Mouse (Mus musculus): ENCODE results near the gene Taok2. TPM values are rescaled to one million over a fixed set of nuclear protein-coding genes. Genes with fewer than 3 reads are reported as not detected.

Gene Taok2
- polyA plus RNA-seq, 1 experiment from 2014 or later, result 66.0 TPM

DNA sequence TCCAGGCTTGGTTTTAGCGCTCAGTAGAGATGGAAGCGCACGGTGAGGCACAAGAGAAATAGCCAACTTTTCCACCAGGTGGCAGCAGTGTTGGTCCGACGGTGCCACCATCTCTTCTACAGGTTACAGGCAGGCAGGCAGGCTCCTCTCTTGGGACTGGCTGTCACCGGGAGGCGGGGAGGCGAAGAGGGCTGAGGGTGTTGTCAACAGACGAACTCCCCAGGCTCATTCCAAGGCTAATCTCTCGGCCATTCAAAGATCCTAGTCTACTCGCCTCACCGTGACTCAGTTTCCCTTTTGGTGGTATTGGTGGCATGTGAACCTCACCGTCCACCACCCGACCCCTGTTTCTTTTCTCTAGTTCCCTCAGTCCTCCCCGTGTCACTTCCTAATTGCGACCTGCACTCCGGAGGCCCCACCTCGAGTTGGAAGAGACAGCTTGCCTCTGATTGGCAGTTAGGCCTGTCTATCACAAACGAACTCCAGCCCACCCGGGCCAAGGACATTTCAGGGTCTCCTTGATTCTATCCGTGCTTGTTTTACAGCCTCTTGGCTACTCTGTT, 52.4 kb downstream of the Taok2 start:
- TF ChIP-seq CTCF (IDR thresholded peaks at IDR 0.05), result peak; percentile 79
- ATAC-seq, result peak; percentile 56

DNA sequence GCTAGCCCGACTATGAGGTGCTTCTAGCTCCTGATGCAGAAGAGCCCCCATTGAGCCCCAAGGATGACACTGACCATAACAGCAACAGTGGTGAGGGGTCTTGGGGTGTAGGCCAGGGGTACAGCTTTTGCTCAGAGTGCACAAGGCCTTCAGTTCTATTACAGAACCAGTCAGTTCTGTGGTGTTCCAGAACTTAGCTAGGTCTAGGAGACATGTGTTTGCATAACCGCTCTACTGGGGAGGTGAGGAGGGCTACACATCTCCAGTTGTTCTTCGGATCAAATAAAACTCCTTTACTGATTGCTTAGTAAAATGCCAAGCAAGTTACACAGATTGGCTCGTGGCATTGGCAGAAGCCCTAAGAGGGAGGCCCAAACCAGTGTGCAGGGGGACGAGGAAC, 53.0 kb downstream of the Taok2 start, which contains the start of gene 4930451I11Rik:
4930451I11Rik (minus strand) TSS at position 101 of the 400 bp plus-strand sequence.
- ChIA-PET CTCF (interaction anchor here (0.7 to 1.2 kb wide), 4 partner anchors 10 to 337 kb away, joined by 3 to 5 read pairs (median 3); no protein-coding TSS in a partner anchor), POLR2A (interaction anchor here (0.9 kb wide), 1 partner anchor 19 kb away, joined by 3 read pairs; no protein-coding TSS in a partner anchor)
- no peaks in the 10 kb centered on the region for H3K27me3 ChIP-seq
- DNase-seq (ENCODE audit: low read depth, low spot score) (no peak), ATAC-seq (no peak)
- no peak for TF ChIP-seq CTCF (IDR thresholded peaks at IDR 0.05)
- in situ Hi-C loops (cut with MboI; ENCODE audit: low pct_unique_long_range_greater_than_20kb), result loop anchor here (5.0 kb wide), 1 partner anchor 121 kb away; the partner anchor contains the start of gene Sez6l2

More for the DNA sequence above, 52.4 kb downstream of the Taok2 start:
- no peak for DNase-seq (ENCODE audit: low read depth, low spot score)
- ChIA-PET POLR2A (interaction anchor here (0.8 to 1.2 kb wide), 2 partner anchors 8 to 11 kb away, joined by 4 to 5 read pairs; no protein-coding TSS in a partner anchor), CTCF (interaction anchor here (0.8 to 1.5 kb wide), 8 partner anchors 11 to 279 kb away, joined by 3 to 7 read pairs (median 4); partner anchors contain the start of gene Cdiptos)
- in situ Hi-C loops (cut with MboI; ENCODE audit: low pct_unique_long_range_greater_than_20kb), result loop anchor here (5.0 kb wide), 1 partner anchor 120 kb away; the partner anchor contains the start of gene Sez6l2
- H3K27me3 ChIP-seq, result no peaks in the 10 kb centered on the region

DNA sequence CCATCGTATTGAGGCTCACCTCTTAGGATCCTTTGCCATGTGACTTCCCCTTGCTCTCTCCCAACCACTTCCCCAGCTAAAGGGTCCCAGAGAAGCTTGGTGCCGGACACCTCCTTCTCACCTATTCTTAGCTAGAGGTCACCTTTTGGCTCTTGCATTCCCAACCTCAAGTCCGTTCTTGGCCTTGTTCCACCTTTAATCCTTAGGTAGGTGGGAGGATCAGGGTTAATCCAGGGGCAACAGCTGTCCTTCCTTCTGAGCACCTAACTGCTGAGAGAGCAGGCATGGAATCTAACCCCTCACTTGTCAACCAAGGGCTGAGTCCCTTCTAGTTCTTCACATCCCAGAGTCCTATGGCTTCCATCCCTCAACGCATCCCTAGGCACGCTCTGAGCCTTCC, 58.6 kb downstream of the Taok2 start:
- no peaks in the 10 kb centered on the region for H3K27me3 ChIP-seq
- ATAC-seq, result no peak

DNA sequence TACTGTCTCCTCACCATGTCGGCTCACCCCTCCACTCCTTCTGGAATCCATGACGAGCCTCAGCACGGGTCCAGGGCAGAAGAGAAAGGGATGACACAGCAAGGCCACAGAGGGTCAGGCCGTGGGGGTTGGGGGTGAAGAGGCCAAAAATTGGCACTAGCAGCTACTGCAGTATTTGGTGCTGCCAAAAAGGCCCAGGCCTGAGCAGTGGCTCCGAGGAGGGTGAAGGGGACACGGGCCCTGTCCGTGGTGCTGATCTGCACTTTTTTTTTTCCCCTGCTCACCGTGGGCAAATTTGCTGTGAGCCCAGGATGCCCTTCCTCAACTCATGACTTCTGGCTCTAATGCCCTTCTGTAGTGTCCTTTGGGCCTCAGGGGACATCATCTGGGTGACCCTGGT, 59.1 kb downstream of the Taok2 start:
- ChIA-PET CTCF (interaction anchor here (1.3 kb wide), 1 partner anchor 279 kb away, joined by 3 read pairs; no protein-coding TSS in a partner anchor), POLR2A (no interaction called here)
- DNase-seq (ENCODE audit: low read depth, low spot score) (no peak), ATAC-seq (no peak)
- TF ChIP-seq CTCF (IDR thresholded peaks at IDR 0.05), result no peak
- in situ Hi-C loops (cut with MboI; ENCODE audit: low pct_unique_long_range_greater_than_20kb), result loop anchor here (5.0 kb wide), 1 partner anchor 287 kb away; no protein-coding TSS in a partner anchor
- no peaks in the 10 kb centered on the region for H3K27me3 ChIP-seq

More for the DNA sequence above, 58.6 kb downstream of the Taok2 start:
- no peak for DNase-seq (ENCODE audit: low read depth, low spot score)
- ChIA-PET CTCF (no interaction called here), POLR2A (no interaction called here)
- in situ Hi-C loops (cut with MboI; ENCODE audit: low pct_unique_long_range_greater_than_20kb), result loop anchor here (5.0 kb wide), 1 partner anchor 286 kb away; no protein-coding TSS in a partner anchor
- TF ChIP-seq CTCF (IDR thresholded peaks at IDR 0.05), result no peak

DNA sequence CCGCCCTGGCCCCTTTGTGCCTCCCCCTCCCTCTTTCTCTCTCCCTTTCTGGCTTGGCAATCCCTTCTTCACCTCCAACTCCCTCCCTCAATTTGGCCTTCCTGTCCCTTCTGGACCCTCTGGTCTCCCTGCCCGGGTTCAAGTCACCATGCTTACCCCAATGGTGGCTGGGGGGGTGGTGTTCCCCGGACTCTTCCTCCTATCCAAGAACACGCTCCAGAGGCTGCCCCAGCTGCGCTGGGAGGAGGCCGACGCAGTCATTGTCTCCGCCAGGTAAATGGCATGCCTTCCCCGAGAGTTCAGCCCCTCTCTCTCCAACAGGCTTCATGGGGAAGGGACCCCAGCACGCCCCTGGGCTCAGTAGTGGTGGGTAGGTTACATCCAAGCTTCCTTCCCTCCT, 60.6 kb downstream of the Taok2 start:
- in situ Hi-C loops (cut with MboI; ENCODE audit: low pct_unique_long_range_greater_than_20kb), result no loop called here
- DNase-seq (ENCODE audit: low read depth, low spot score) (no peak), ATAC-seq (no peak)
- ChIA-PET CTCF (interaction anchor here (1.3 kb wide), 1 partner anchor 280 kb away, joined by 3 read pairs; no protein-coding TSS in a partner anchor), POLR2A (interaction anchor here (0.6 kb wide), 1 partner anchor 9 kb away, joined by 5 read pairs; no protein-coding TSS in a partner anchor)
- no peak for TF ChIP-seq CTCF (IDR thresholded peaks at IDR 0.05)
- H3K27me3 ChIP-seq, result no peaks in the 10 kb centered on the region

DNA sequence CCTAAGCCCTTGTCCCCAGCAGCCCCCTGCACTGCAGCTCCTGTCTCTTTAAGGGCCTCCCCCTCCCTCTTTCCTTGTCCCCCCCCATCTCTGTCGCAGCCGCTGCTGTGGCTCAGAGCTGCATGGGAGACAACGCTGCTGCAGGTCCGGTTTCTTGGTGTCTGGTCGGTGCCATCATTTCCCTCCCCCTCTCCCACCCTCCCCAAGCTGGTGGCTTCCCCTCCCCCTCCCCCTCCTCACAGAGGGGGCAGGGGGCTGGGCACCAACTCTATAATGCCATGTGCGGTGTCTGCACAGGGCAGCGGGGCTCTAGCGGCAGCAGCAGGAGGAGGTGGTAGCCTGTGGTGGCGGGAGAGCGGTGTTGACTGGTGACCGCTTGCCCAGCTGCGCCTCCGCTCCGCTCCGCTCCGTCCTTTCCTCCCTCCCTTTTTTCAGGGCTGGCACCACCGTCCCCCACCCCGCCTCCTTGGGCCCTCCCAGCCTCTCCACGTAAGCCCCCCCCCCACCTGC, 61.2 kb downstream of the Taok2 start:
- POLR2A ChIA-PET, result no interaction called here
- ATAC-seq (no peak), DNase-seq (ENCODE audit: low read depth, low spot score) (no peak)
- H3K27me3 ChIP-seq, result no peaks in the 10 kb centered on the region
- in situ Hi-C loops (cut with MboI; ENCODE audit: low pct_unique_long_range_greater_than_20kb), result no loop called here
- CTCF ChIA-PET, result no interaction called here
- TF ChIP-seq CTCF (IDR thresholded peaks at IDR 0.05), result no peak

DNA sequence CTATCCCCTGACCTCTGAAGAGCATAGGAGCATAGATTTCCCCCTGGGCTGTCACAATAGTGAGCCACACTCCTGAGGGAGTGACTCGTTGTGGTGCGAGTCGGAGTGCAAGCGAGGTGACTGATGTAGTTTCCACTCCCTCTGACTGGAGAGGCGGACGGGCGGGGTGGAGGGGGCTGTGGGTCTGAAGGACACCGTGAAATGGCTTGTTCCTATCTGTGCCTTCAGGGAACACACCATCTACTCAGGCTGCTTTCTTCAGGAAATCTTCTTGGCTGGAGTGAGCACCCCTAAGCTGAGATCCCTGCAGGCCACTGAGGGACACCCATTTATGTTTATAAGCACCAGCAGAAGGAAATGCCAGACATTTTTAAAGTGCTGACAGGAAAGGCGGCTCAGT, 61.8 kb downstream of the Taok2 start:
- H3K27me3 ChIP-seq, result no peaks in the 10 kb centered on the region
- ChIA-PET CTCF (interaction anchor here (2.4 kb wide), 1 partner anchor 13 kb away, joined by 6 read pairs; no protein-coding TSS in a partner anchor), POLR2A (no interaction called here)
- no peak for TF ChIP-seq CTCF (IDR thresholded peaks at IDR 0.05)
- ATAC-seq (no peak), DNase-seq (ENCODE audit: low read depth, low spot score) (no peak)
- in situ Hi-C loops (cut with MboI; ENCODE audit: low pct_unique_long_range_greater_than_20kb), result no loop called here

DNA sequence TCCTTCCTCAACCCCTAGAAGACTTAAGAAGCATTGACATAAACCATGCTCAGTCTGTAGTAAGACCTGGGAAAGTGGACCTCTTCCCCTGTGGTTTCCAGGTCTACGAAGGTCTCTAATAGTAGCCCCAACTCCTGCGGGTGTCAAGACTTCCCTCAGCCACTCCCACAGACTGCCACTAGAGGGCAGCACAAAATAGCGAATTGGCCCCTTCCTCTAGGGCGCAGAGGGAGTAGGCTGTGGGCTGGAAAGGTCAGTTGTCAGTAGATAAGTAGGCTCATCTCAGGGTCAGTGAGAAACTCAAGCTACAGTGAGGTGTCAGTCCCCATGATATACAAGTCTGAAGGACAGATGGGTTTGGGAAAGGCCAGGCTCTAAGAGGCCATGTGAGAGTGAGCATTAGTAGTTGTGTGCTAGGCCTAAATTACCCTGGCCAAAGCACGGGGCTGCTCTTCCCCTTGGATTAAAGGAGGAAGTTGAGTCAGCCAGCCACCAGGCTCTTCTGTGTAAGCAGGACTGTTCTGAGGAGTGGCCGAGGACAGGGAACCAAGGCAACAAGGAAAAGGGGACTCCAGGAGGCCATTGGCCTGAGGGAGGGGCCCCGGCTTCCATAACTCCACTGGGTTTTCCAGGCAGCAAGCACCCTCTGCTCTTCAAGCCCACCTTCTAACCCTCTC, 62.5 kb downstream of the Taok2 start:
- ChIA-PET CTCF (interaction anchor here (0.8 to 2.4 kb wide), 8 partner anchors 9 to 289 kb away, joined by 3 to 6 read pairs (median 4); partner anchors contain the start of gene 4930451I11Rik), POLR2A (no interaction called here)
- in situ Hi-C loops (cut with MboI; ENCODE audit: low pct_unique_long_range_greater_than_20kb), result no loop called here
- TF ChIP-seq CTCF (IDR thresholded peaks at IDR 0.05), result peak; percentile 96
- ATAC-seq, result no peak
- no peak for DNase-seq (ENCODE audit: low read depth, low spot score)
- H3K27me3 ChIP-seq, result no peaks in the 10 kb centered on the region

DNA sequence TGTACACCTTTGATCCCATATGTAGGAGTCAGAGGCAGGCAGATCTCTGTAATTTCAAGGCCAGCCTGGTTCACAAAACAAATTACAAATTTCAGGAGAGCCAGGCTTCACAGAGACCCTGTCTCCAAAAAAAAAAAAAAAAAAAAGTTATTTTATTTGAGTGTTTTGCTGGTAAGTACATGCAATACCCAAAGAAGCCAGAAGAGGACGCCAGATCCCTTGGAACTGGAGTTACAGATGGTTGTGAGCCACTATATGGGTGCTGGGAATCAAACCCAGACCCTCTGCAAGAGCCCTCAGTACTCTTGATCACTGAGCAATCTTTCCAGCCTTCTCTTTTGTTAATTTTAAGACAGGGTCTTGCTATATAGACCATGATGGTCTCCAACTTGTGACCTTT, 65.7 kb downstream of the Taok2 start:
- DNase-seq (ENCODE audit: low read depth, low spot score), result no peak
- CTCF ChIA-PET, result no interaction called here
- TF ChIP-seq CTCF (IDR thresholded peaks at IDR 0.05), result no peak
- H3K27me3 ChIP-seq, result no peaks in the 10 kb centered on the region
- in situ Hi-C loops (cut with MboI; ENCODE audit: low pct_unique_long_range_greater_than_20kb), result no loop called here
- POLR2A ChIA-PET, result no interaction called here
- ATAC-seq, result no peak

DNA sequence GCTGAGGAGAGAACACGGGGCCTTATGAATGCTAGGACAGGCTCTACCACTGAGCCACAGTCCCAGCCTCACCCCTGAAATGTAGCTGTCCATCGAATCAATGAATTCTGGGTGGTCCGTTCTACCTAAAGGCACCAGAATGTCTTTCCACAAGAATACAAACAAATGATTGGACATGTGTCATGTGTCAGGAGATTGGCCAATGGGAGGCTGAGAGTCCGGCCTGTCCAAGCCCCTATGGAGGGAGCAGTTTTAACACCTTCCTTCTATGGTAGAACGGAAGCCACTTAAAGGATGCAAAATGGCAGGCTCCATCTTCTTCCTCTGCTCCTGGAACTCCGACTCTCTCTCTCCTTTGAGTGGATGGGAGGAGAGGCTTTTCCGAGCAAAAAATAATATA, 66.9 kb downstream of the Taok2 start:
- ATAC-seq, result no peak

More for the DNA sequence above, 66.9 kb downstream of the Taok2 start:
- no peak for TF ChIP-seq CTCF (IDR thresholded peaks at IDR 0.05)
- ChIA-PET CTCF (no interaction called here), POLR2A (interaction anchor here (1.0 kb wide), 1 partner anchor 18 kb away, joined by 4 read pairs; no protein-coding TSS in a partner anchor)
- H3K27me3 ChIP-seq, result no peaks in the 10 kb centered on the region
- in situ Hi-C loops (cut with MboI; ENCODE audit: low pct_unique_long_range_greater_than_20kb), result no loop called here
- DNase-seq (ENCODE audit: low read depth, low spot score), result no peak
